Mouse (Mus musculus): Measurements from ENCODE around the gene Spindoc. TPM values are rescaled to one million over a fixed set of nuclear protein-coding genes. Genes with fewer than 3 reads are reported as not detected.
"Not testable (repeated sequence)": the region's sequence is repeated elsewhere in the genome, so short reads cannot be mapped to it uniquely, and the experiment has no call there.

Spindoc gene
- polyA plus RNA-seq, 1 experiment from 2014 or later: 22.4 TPM

DNA sequence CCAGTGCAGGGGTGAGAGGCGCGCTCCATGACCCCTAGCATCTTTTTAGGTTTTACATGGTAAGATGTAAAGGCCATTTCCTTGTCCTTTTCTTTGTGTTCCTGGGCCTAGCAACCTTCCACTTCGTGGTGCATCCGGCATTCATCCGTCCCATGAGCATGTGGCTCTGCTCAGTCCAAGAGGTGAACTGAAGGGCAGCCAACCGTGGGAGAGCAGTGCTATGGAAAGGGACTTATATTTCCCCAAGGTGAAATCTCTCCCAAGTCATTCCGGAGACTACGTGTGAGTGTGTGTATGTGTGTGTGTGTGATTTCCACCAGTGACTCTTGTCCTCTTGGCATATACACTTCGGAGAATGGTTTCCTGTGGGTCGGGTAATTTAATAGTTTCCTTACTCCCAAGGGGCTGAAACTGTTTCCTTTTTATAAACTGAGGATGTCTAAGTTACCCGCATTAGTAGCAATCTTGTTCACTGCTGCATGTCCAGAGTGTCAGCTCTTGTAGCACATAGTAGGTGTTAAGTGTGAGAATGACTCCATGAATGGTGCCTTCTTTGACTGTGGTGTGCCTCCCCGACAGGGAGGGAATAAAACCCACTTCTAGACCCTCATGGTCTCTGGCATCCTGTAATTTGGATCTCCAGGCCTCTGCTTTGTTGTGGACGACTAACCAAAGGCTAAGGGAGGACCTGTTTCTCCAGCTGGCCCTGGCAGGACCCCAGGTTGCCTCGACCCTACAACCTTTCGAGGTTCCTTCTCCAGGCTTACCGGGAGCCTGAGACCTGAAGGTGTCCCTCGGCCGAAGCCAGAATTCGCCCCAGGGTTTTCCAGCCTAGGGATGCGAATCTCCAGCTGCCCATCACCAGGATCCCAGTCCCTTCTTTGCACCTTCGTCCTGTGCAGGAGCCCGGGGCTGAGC, 33.4 kb upstream of the Spindoc start:
- DNase-seq (ENCODE audit: low spot score) (no peak), ATAC-seq (replicated peaks; ENCODE audit: insufficient number of reproducible peaks, low FRiP score, low TSS enrichment, low read depth) (no peak; the same call in 1 of the 2 replicates)
- peaks cover 1% of the 10 kb centered on the region for H3K36me3 ChIP-seq (replicated peaks; ENCODE audit: control insufficient read depth, insufficient read depth, low read depth, low read length)
- H3K4me2 ChIP-seq (ENCODE audit: low read depth, low read length): peak overlapping the region; percentile 90
- peak overlapping the region; percentile 68 for H3K4me3 ChIP-seq (ENCODE audit: low read depth, low read length)
- no peaks in the 10 kb centered on the region for H3K9me3 ChIP-seq (replicated peaks; ENCODE audit: control insufficient read depth, low read length)
- WGBS: 23% methylated on average over 22 of the region's 22 CpGs
- H3K27me3 ChIP-seq (ENCODE audit: control insufficient read depth, insufficient read depth, low read length): no peaks in the 10 kb centered on the region
- peak overlapping the region; percentile 96 for H3K27ac ChIP-seq (replicated peaks; ENCODE audit: low read depth, low read length)
- H3K9ac ChIP-seq (replicated peaks; ENCODE audit: low read length): peak overlapping the region; percentile 100
- H3K4me1 ChIP-seq (ENCODE audit: control insufficient read depth, insufficient read depth, low read length): peaks cover 10% of the 10 kb centered on the region

DNA sequence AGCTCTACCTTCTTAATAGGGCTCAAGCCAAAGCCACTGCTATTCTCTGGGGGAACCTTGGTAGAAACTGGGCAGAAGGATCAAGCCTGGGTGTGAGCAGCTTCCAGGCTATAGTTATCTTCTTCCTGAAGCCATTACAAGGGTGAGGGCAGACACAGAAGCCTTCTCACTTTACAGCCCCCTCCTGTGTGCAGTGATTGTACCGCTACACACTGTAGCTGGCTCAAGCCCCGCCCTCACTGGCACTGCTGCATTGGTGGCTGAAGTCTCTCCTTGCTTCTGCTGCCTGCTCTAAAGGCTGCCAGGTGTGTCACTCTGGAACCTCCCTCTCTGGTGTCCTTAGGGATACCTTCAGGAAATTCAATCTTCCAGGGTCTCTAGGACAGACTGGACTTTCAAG, 29.6 kb upstream of the Spindoc start:
- Histone ChIP-seq H3K27ac (replicated peaks; ENCODE audit: low read depth, low read length) (no peak overlapping the region), H3K4me2 (ENCODE audit: low read depth, low read length) (no peak overlapping the region), H3K4me1 (ENCODE audit: control insufficient read depth, insufficient read depth, low read length) (no peaks in the 10 kb centered on the region; the same call in 1 of the 2 replicates), H3K36me3 (replicated peaks; ENCODE audit: control insufficient read depth, insufficient read depth, low read depth, low read length) (no peaks in the 10 kb centered on the region), H3K27me3 (ENCODE audit: control insufficient read depth, insufficient read depth, low read length) (no peaks in the 10 kb centered on the region), H3K4me3 (ENCODE audit: low read depth, low read length) (no peak overlapping the region), H3K9me3 (replicated peaks; ENCODE audit: control insufficient read depth, low read length) (no peaks in the 10 kb centered on the region), H3K9ac (replicated peaks; ENCODE audit: low read length) (no peak overlapping the region)
- ATAC-seq (replicated peaks; ENCODE audit: insufficient number of reproducible peaks, low FRiP score, low TSS enrichment, low read depth) (no peak), DNase-seq (ENCODE audit: low spot score) (no peak)
- 51% methylated on average over 2 of the region's 2 CpGs for WGBS

DNA sequence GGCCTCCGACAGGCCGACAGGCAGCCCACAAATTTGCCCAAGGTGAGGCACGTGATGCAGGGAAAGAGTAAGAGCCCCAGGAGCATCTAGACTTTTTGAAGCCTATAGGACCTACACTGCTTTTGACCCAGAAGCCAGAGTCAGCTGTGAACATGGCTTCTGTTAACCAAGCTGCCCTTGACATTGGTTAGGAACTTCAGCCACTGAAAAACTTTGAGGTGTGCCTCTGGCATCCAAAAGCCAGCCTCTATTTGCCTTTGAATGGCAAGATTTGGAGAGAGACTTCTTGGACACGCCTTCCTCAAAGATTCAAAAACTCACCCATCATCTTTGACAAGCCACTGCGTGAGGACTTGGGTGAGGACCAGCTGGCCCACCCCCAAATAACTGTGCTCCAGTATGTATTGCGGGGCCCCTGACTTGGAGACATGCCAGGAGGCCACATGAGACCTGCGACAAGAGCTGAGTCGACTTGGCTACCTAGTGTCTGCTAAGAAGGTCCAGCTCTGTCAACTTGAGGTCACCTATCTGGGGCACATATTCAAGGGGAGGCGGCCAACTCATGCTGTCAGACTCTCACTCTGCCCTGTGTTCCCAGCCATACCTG, 21.9 kb upstream of the Spindoc start:
- no peaks in the 10 kb centered on the region for H3K4me1 ChIP-seq (ENCODE audit: control insufficient read depth, insufficient read depth, low read length)
- H3K4me3 ChIP-seq (ENCODE audit: low read depth, low read length): no peak overlapping the region
- 87% methylated on average over 9 of the region's 9 CpGs for WGBS
- H3K27me3 ChIP-seq (ENCODE audit: control insufficient read depth, insufficient read depth, low read length): no peaks in the 10 kb centered on the region
- H3K36me3 ChIP-seq (replicated peaks; ENCODE audit: control insufficient read depth, insufficient read depth, low read depth, low read length): no peaks in the 10 kb centered on the region
- DNase-seq (ENCODE audit: low spot score): no peak
- H3K9me3 ChIP-seq (replicated peaks; ENCODE audit: control insufficient read depth, low read length): no peaks in the 10 kb centered on the region
- no peak overlapping the region for H3K27ac ChIP-seq (replicated peaks; ENCODE audit: low read depth, low read length)
- ATAC-seq (replicated peaks; ENCODE audit: insufficient number of reproducible peaks, low FRiP score, low TSS enrichment, low read depth): no peak
- H3K9ac ChIP-seq (replicated peaks; ENCODE audit: low read length): no peak overlapping the region
- H3K4me2 ChIP-seq (ENCODE audit: low read depth, low read length): no peak overlapping the region

DNA sequence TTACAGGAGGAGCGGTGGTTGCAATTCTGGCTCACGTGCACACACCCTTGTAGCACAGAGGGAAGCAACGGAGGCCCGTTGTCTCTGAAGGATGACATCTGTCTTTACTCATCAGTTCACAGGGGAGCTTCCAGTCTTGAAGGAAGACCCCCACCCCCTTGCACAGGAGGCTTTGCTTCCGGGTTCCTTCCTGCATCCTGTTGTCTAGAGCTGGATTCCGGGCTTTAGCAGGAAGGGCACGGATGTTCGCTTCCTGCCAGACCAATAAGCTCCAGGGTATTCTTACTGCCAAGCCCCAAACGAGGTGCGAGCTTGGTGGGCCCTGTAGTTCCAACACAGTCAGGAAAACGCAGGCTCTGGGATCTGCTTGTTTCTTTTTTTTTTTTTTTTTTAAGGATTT, 17.8 kb upstream of the Spindoc start:
- Histone ChIP-seq H3K36me3 (replicated peaks; ENCODE audit: control insufficient read depth, insufficient read depth, low read depth, low read length) (no peaks in the 10 kb centered on the region), H3K27me3 (ENCODE audit: control insufficient read depth, insufficient read depth, low read length) (no peaks in the 10 kb centered on the region), H3K4me2 (ENCODE audit: low read depth, low read length) (no peak overlapping the region), H3K4me1 (ENCODE audit: control insufficient read depth, insufficient read depth, low read length) (no peaks in the 10 kb centered on the region), H3K9ac (replicated peaks; ENCODE audit: low read length) (no peak overlapping the region), H3K27ac (replicated peaks; ENCODE audit: low read depth, low read length) (no peak overlapping the region), H3K9me3 (replicated peaks; ENCODE audit: control insufficient read depth, low read length) (no peaks in the 10 kb centered on the region), H3K4me3 (ENCODE audit: low read depth, low read length) (no peak overlapping the region)
- DNase-seq (ENCODE audit: low spot score): peak; percentile 14
- whole genome bisulfite sequencing: 60% methylated on average over 11 of the region's 11 CpGs
- no peak for ATAC-seq (replicated peaks; ENCODE audit: insufficient number of reproducible peaks, low FRiP score, low TSS enrichment, low read depth)

DNA sequence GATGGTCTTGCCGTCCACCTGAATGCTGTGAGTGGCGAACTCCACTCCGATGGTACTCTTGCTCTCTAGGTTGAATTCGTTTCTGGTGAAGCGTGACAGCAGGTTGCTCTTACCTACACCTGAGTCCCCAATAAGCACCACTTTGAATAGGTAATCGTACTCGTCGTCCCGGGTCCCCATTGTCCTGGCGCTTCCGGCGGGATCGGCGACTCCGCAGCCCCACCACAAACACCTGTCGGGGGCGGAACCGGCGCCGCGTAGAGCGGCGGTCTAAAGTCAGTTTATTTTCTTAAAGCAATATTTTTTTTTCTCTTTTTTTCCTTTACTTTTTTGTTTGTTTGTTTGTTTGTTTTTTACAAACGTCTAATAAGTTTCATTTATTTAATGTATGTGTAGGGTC, 16.1 kb upstream of the Spindoc start:
- not testable (repeated sequence) for H3K4me3 ChIP-seq (ENCODE audit: low read depth, low read length); H3K36me3 ChIP-seq (replicated peaks; ENCODE audit: control insufficient read depth, insufficient read depth, low read depth, low read length); ATAC-seq (replicated peaks; ENCODE audit: insufficient number of reproducible peaks, low FRiP score, low TSS enrichment, low read depth); H3K9ac ChIP-seq (replicated peaks; ENCODE audit: low read length); H3K4me2 ChIP-seq (ENCODE audit: low read depth, low read length); H3K27ac ChIP-seq (replicated peaks; ENCODE audit: low read depth, low read length); H3K4me1 ChIP-seq (ENCODE audit: control insufficient read depth, insufficient read depth, low read length); H3K9me3 ChIP-seq (replicated peaks; ENCODE audit: control insufficient read depth, low read length); DNase-seq (ENCODE audit: low spot score); H3K27me3 ChIP-seq (ENCODE audit: control insufficient read depth, insufficient read depth, low read length)
- WGBS: 34% methylated on average over 24 of the region's 24 CpGs

DNA sequence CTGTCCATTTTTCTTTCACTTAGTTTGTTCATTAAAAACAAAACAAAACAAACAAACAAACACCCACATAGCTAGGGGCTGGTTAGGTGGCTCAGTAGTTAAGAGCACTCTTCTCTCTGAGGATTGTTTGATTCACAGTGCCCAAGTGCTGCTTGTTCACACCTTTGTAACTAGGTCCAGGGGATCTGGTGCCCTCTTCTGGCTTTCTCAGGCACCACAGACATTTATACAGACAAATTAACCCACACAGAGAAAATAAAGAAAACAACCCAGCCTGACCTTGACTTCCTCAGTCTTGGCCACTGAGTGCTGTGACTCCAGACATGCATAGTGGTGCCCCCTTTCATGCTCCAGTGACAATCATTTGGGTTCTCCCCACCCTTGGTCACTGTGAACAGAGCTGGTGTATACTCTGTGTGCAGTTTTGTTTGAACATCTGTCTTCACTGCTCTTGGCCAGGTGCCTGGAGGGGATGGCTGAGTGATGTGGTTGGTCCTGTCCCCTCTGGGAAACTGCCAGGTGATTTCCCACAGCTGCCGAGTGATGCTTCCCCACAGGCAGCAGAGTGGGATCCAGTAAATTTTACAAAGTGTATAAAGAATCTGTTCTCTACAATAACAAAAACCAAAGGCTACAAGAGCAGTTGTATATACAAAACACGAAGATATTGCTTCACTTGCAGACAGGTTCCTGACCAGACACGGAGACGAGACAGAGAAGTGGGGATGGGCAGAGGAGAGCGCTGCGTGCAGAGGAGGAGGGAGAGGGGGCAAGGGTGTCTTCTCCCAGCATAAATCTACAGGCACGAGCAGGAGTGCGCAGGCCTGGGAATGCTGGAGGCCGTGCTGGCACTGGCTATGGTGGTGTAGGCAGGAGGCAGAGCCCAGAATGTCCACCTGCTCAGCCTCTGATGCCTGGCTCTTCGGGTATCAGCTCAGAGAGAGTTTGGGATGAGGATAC, 14.4 kb upstream of the Spindoc start:
- not testable (repeated sequence) for H3K4me1 ChIP-seq (ENCODE audit: control insufficient read depth, insufficient read depth, low read length); DNase-seq (ENCODE audit: low spot score); H3K4me2 ChIP-seq (ENCODE audit: low read depth, low read length); H3K4me3 ChIP-seq (ENCODE audit: low read depth, low read length); H3K9me3 ChIP-seq (replicated peaks; ENCODE audit: control insufficient read depth, low read length); ATAC-seq (replicated peaks; ENCODE audit: insufficient number of reproducible peaks, low FRiP score, low TSS enrichment, low read depth); H3K27me3 ChIP-seq (ENCODE audit: control insufficient read depth, insufficient read depth, low read length); H3K36me3 ChIP-seq (replicated peaks; ENCODE audit: control insufficient read depth, insufficient read depth, low read depth, low read length); H3K9ac ChIP-seq (replicated peaks; ENCODE audit: low read length); H3K27ac ChIP-seq (replicated peaks; ENCODE audit: low read depth, low read length)
- WGBS: 79% methylated on average over 9 of the region's 10 CpGs

DNA sequence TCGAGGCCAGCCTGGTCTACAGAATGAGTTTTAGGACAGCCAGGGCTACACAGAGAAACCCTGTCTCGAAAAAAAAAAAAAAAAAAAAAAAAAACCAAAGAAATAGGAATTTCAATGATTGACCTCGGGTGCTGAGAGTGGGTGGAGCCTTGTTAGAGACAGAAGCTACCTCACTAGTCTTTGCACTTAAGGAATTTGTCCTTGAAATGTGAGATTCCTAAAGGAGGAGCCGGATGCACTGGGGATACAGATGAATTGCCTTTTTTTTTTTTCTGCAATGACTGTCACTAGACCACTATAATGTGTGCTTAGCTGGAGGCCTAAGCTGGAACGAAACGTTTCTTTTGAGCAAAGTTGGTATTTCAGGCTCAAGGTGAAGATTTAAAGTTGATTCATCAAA, 5.7 kb upstream of the Spindoc start:
- no peak overlapping the region for H3K9ac ChIP-seq (replicated peaks; ENCODE audit: low read length)
- H3K9me3 ChIP-seq (replicated peaks; ENCODE audit: control insufficient read depth, low read length): no peaks in the 10 kb centered on the region
- H3K4me3 ChIP-seq (ENCODE audit: low read depth, low read length): no peak overlapping the region
- H3K27ac ChIP-seq (replicated peaks; ENCODE audit: low read depth, low read length): no peak overlapping the region
- no peak for DNase-seq (ENCODE audit: low spot score)
- WGBS: 79% methylated on average over 6 of the region's 6 CpGs
- ATAC-seq (replicated peaks; ENCODE audit: insufficient number of reproducible peaks, low FRiP score, low TSS enrichment, low read depth): no peak
- H3K27me3 ChIP-seq (ENCODE audit: control insufficient read depth, insufficient read depth, low read length): no peaks in the 10 kb centered on the region
- no peak overlapping the region for H3K4me2 ChIP-seq (ENCODE audit: low read depth, low read length)
- H3K36me3 ChIP-seq (replicated peaks; ENCODE audit: control insufficient read depth, insufficient read depth, low read depth, low read length): no peaks in the 10 kb centered on the region
- no peaks in the 10 kb centered on the region for H3K4me1 ChIP-seq (ENCODE audit: control insufficient read depth, insufficient read depth, low read length)

All from embryonic facial prominence, embryonic 11.5 days (tissue).